Mouse (Mus musculus): ENCODE measurements at regions not wholly inside any gene's neighbourhood (a gene's known extent, or its start where the extent isn't known, plus 50 kb on each side); places are given as distances from the start of the nearest gene placed in this dataset.

- no peak for ATAC-seq
These were observed 179.8 kb upstream of the Plxnc1 start for GRCm38 (mm10) chr10:95124476-95124875.

- ATAC-seq: no peak
These were observed 175.4 kb upstream of the Plxnc1 start for GRCm38 (mm10) chr10:95120007-95120406.

- peak; percentile 72 for ATAC-seq
These were observed 174.2 kb upstream of the Plxnc1 start for GRCm38 (mm10) chr10:95118786-95119351.

GRCm38 (mm10) chr10:95117731-95118212 is 173.1 kb upstream of the Plxnc1 start:
- ATAC-seq: no peak

GRCm38 (mm10) chr10:95117041-95117730 is 172.6 kb upstream of the Plxnc1 start:
- no peak for ATAC-seq

GRCm38 (mm10) chr10:95116579-95117011 is 172.0 kb upstream of the Plxnc1 start:
- no peak for ATAC-seq

GRCm38 (mm10) chr10:95112837-95113388 is 168.3 kb upstream of the Plxnc1 start:
- no peak for ATAC-seq

GRCm38 (mm10) chr10:95112231-95112774 is 167.7 kb upstream of the Plxnc1 start:
- ATAC-seq: peak; percentile 35

GRCm38 (mm10) chr10:95110786-95111185 is 166.2 kb upstream of the Plxnc1 start:
- no peak for ATAC-seq

- ATAC-seq: no peak
These were observed 164.9 kb upstream of the Plxnc1 start for GRCm38 (mm10) chr10:95109576-95109975.

- no peak for ATAC-seq
These were observed 163.1 kb upstream of the Plxnc1 start for GRCm38 (mm10) chr10:95107532-95108251.

GRCm38 (mm10) chr10:95103808-95104207 is 159.2 kb upstream of the Plxnc1 start:
- ATAC-seq: peak; percentile 68

- no peak for ATAC-seq
These were observed 158.3 kb upstream of the Plxnc1 start for GRCm38 (mm10) chr10:95102981-95103380.

GRCm38 (mm10) chr10:95099906-95100305 is 155.3 kb upstream of the Plxnc1 start:
- no peak for ATAC-seq

- ATAC-seq: no peak
These were observed 151.2 kb upstream of the Plxnc1 start for GRCm38 (mm10) chr10:95095847-95096246.

- ATAC-seq: no peak
These were observed 150.1 kb upstream of the Plxnc1 start for GRCm38 (mm10) chr10:95094771-95095170.

GRCm38 (mm10) chr10:95093266-95093665 is 148.6 kb upstream of the Plxnc1 start:
- ATAC-seq: no peak

GRCm38 (mm10) chr10:95091086-95091485 is 146.5 kb upstream of the Plxnc1 start:
- no peak for ATAC-seq

GRCm38 (mm10) chr10:95090641-95091040 is 146.0 kb upstream of the Plxnc1 start:
- no peak for ATAC-seq

- no peak for ATAC-seq
These were observed 145.4 kb upstream of the Plxnc1 start for GRCm38 (mm10) chr10:95090035-95090434.

- no peak for ATAC-seq
These were observed 143.4 kb upstream of the Plxnc1 start for GRCm38 (mm10) chr10:95087864-95088570.

- ATAC-seq: peak; percentile 66
These were observed 142.1 kb upstream of the Plxnc1 start for GRCm38 (mm10) chr10:95086755-95087154.

All from activated CD4-positive, CD25-positive, alpha-beta regulatory T cell, adult 4 months (primary cell).